Mouse (Mus musculus) erythroblast, embryonic 14.5 days (primary cell): ENCODE data around the gene Dnlz.

Source experiments
- GATA1 ChIP-seq: IDR thresholded peaks from 2 replicates; pipeline ENCODE4 v1.6.1; 2012; ENCODE audit warnings: low read length, inconsistent platforms, mixed read lengths
- TAL1 ChIP-seq: IDR thresholded peaks from 3 replicates; pipeline ENCODE4 v1.6.1; 2012; ENCODE audit warnings: low read length, inconsistent platforms, mixed read lengths

DNA sequence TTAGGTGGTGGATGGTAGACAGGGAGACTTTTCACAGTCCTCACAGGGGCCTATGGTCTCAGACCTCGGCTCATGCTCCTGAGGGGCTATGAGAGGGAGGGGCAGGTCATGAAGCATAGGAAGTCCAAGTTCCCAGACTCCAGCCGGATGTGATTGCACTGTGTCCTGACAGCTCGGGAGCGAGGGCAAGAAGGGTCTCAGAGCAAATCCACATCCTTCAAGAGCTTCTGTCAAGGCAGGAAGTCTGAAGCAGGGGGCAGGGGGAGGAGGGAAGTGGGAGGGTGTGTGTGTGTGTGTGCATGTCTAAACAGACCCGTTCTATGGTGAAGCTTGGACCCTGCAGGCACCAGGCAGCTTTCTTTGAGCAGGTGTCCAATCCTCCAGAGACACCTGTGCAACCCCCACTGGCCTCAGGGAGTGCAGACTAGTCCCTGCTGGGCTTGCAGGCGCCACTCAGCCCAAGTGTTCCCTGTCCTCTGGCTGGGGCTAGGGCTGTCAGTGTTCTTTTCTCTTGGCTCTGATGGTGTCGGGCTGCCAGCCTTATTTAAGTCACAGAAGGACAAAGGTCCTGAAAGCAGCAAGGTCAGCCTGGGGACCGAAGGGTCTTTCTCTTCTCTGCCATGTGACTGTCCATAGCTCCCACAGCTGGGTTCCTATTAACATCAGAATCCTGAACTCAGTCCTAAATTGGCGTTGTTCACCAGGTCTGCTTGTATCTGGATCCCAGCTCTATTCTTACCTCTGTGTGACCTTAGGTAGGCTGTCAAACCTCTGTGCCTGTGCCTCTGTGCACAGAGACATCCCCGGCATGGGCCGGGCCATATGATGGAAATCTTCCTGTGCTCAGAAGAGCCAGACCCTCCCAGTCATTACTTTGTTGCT, 9.1 kb downstream of the Dnlz start:
- TF ChIP-seq TAL1 (no peak), GATA1 (no peak)
